Comparison of ENCODE assay signal across 11 mouse cellular contexts in genomic region chr7:30453327-30453726, GRCm38 (mm10). TPM values are rescaled to one million over a fixed set of nuclear protein-coding genes. Genes with fewer than 3 reads are reported as not detected.
DNase-seq lines count a peak whose midpoint lies in the region; ATAC-seq and TF ChIP-seq lines count a peak whose summit lies in the region.
"Had no signal": no experiment of that assay in that cellular context is flagged by ENCODE, and none has a peak within 500 bp of the region (broad histone marks: within the 10 kb centered on the region; RNA-seq: fewer than 3 reads in every experiment).

No protein-coding gene starts in this region.

- H3K4me1 ChIP-seq in forebrain, embryonic 10.5 days: peaks cover 32% of the 10 kb centered on the region
- H3K4me1 ChIP-seq in forebrain, embryonic 14.5 days (ENCODE audit: control insufficient read depth, insufficient read depth, low read length): peaks cover 5% of the 10 kb centered on the region
- H3K4me1 ChIP-seq in midbrain, embryonic 13.5 days (replicated peaks): peaks cover 32% of the 10 kb centered on the region
- peaks cover 35% of the 10 kb centered on the region for H3K4me1 ChIP-seq in midbrain, embryonic 10.5 days
- peaks cover 9% of the 10 kb centered on the region for H3K4me1 ChIP-seq in liver, embryonic 15.5 days (replicated peaks)
- peaks cover 13% of the 10 kb centered on the region for H3K4me1 ChIP-seq in small intestine, adult 2 months (ENCODE audit: control insufficient read depth, insufficient read depth, insufficient read length, low read length)
- peaks cover 21% of the 10 kb centered on the region for H3K4me1 ChIP-seq in limb, embryonic 10.5 days

- TF ChIP-seq CTCF in small intestine, adult 2 months (IDR thresholded peaks at IDR 0.05; ENCODE audit: extremely low read depth, insufficient read length, insufficient replicate concordance, low read depth, low read length): no peak

- H3K36me3 ChIP-seq in forebrain, embryonic 10.5 days (replicated peaks): no peaks in the 10 kb centered on the region
- no peaks in the 10 kb centered on the region for H3K36me3 ChIP-seq in forebrain, embryonic 14.5 days (ENCODE audit: control insufficient read depth, insufficient read depth, low read length)
- no peaks in the 10 kb centered on the region for H3K36me3 ChIP-seq in midbrain, embryonic 13.5 days
- H3K36me3 ChIP-seq in midbrain, embryonic 10.5 days: no peaks in the 10 kb centered on the region
- no peaks in the 10 kb centered on the region for H3K36me3 ChIP-seq in liver, embryonic 15.5 days (replicated peaks)
- H3K36me3 ChIP-seq in small intestine, adult 2 months (ENCODE audit: control insufficient read depth, insufficient read depth, low read length): no peaks in the 10 kb centered on the region
- no peaks in the 10 kb centered on the region for H3K36me3 ChIP-seq in limb, embryonic 10.5 days

- H3K4me2 ChIP-seq in forebrain, embryonic 14.5 days (ENCODE audit: low read length): no peak overlapping the region
- peak overlapping the region; percentile 22; the same call in 1 of the 2 replicates for H3K4me2 ChIP-seq in midbrain, embryonic 13.5 days (replicated peaks)
- peak overlapping the region; percentile 45 for H3K4me2 ChIP-seq in liver, embryonic 15.5 days

- no peak for ATAC-seq in forebrain, embryonic 14.5 days
- ATAC-seq in midbrain, embryonic 13.5 days: no peak
- no peak for ATAC-seq in liver, embryonic 15.5 days (ENCODE audit: insufficient read depth)

- WGBS in forebrain, embryonic 10.5 days: 13% methylated on average over 25 of the region's 25 CpGs
- 16% methylated on average over 25 of the region's 25 CpGs for WGBS in forebrain, embryonic 14.5 days
- 16% methylated on average over 25 of the region's 25 CpGs for WGBS in midbrain, embryonic 13.5 days
- 16% methylated on average over 25 of the region's 25 CpGs for WGBS in midbrain, embryonic 10.5 days
- WGBS in liver, embryonic 15.5 days (ENCODE audit: insufficient replicate concordance): 14% methylated on average over 25 of the region's 25 CpGs
- 22% methylated on average over 25 of the region's 25 CpGs for WGBS in small intestine, adult 2 months
- WGBS in limb, embryonic 10.5 days: 20% methylated on average over 25 of the region's 25 CpGs

- H3K4me3 ChIP-seq in forebrain, embryonic 10.5 days: peak overlapping the region; percentile 32; the same call in 1 of the 2 replicates
- no peak overlapping the region for H3K4me3 ChIP-seq in forebrain, embryonic 14.5 days (ENCODE audit: low read depth, low read length)
- no peak overlapping the region; the same call in 1 of the 2 replicates for H3K4me3 ChIP-seq in midbrain, embryonic 13.5 days (replicated peaks)
- no peak overlapping the region for H3K4me3 ChIP-seq in midbrain, embryonic 10.5 days
- no peak overlapping the region for H3K4me3 ChIP-seq in liver, embryonic 15.5 days (replicated peaks)
- H3K4me3 ChIP-seq in small intestine, adult 2 months (ENCODE audit: low read depth, low read length): peak overlapping the region; percentile 4; the same call in 1 of the 2 replicates
- H3K4me3 ChIP-seq in limb, embryonic 10.5 days: no peak overlapping the region

- no peak for DNase-seq in forebrain, embryonic 10.5 days (ENCODE audit: extremely low spot score, low spot score)
- DNase-seq in forebrain, embryonic 14.5 days (ENCODE audit: low spot score): no peak
- no peak for DNase-seq in midbrain, embryonic 10.5 days (ENCODE audit: low spot score)
- DNase-seq in limb, embryonic 10.5 days (ENCODE audit: low spot score): no peak
- no peak for DNase-seq in cerebellum, postnatal 4 days (ENCODE audit: low spot score in 2 of 2)
- DNase-seq: cerebellum, adult 9-10 months; gastrocnemius, postnatal 36 days had no signal

- H3K27ac ChIP-seq in forebrain, embryonic 10.5 days: no peak overlapping the region
- H3K27ac ChIP-seq in forebrain, embryonic 14.5 days (ENCODE audit: low read depth, low read length): no peak overlapping the region
- no peak overlapping the region for H3K27ac ChIP-seq in midbrain, embryonic 13.5 days
- no peak overlapping the region for H3K27ac ChIP-seq in midbrain, embryonic 10.5 days (replicated peaks)
- H3K27ac ChIP-seq in liver, embryonic 15.5 days (replicated peaks): no peak overlapping the region
- no peak overlapping the region for H3K27ac ChIP-seq in small intestine, adult 2 months (ENCODE audit: insufficient read depth, low read depth, low read length)
- no peak overlapping the region for H3K27ac ChIP-seq in limb, embryonic 10.5 days

- peaks cover 87% of the 10 kb centered on the region for H3K27me3 ChIP-seq in forebrain, embryonic 10.5 days (ENCODE audit: poor library complexity, severe bottlenecking)
- H3K27me3 ChIP-seq in forebrain, embryonic 14.5 days (replicated peaks; ENCODE audit: control insufficient read depth, insufficient read depth, low read length): peaks cover 58% of the 10 kb centered on the region
- H3K27me3 ChIP-seq in midbrain, embryonic 13.5 days: peaks cover 74% of the 10 kb centered on the region
- H3K27me3 ChIP-seq in midbrain, embryonic 10.5 days (ENCODE audit: low read depth, poor library complexity, severe bottlenecking): peaks cover 87% of the 10 kb centered on the region
- H3K27me3 ChIP-seq in liver, embryonic 15.5 days: peaks cover 63% of the 10 kb centered on the region
- peaks cover 36% of the 10 kb centered on the region for H3K27me3 ChIP-seq in small intestine, adult 2 months (ENCODE audit: control insufficient read depth, insufficient read depth, low read length)
- peaks cover 97% of the 10 kb centered on the region for H3K27me3 ChIP-seq in limb, embryonic 10.5 days (ENCODE audit: low read depth, poor library complexity, severe bottlenecking)

- H3K9me3 ChIP-seq in forebrain, embryonic 10.5 days: no peaks in the 10 kb centered on the region; the same call in 1 of the 2 replicates
- H3K9me3 ChIP-seq in forebrain, embryonic 14.5 days (replicated peaks; ENCODE audit: control insufficient read depth, low read length): no peaks in the 10 kb centered on the region
- H3K9me3 ChIP-seq in midbrain, embryonic 13.5 days: no peaks in the 10 kb centered on the region
- 0 out of 2 replicates have a peak, but pooled peaks cover 2% of the 10 kb centered on the region for H3K9me3 ChIP-seq in midbrain, embryonic 10.5 days (replicated peaks)
- no peaks in the 10 kb centered on the region for H3K9me3 ChIP-seq in liver, embryonic 15.5 days (replicated peaks)
- H3K9me3 ChIP-seq in limb, embryonic 10.5 days (replicated peaks): no peaks in the 10 kb centered on the region

- H3K9ac ChIP-seq in forebrain, embryonic 14.5 days (ENCODE audit: low read length): no peak overlapping the region
- no peak overlapping the region for H3K9ac ChIP-seq in midbrain, embryonic 13.5 days (replicated peaks)
- no peak overlapping the region for H3K9ac ChIP-seq in liver, embryonic 15.5 days

- TF ChIP-seq POLR2A in small intestine, adult 2 months (IDR thresholded peaks at IDR 0.05; ENCODE audit: low read depth, low read length): no peak

RNA-seq across cellular contexts. Expression of gene Kirrel2, which starts 4.2 kb away (rescaled TPM):
- polyA plus RNA-seq in forebrain, embryonic 10.5 days (2016; fragmentation: Nextera tagmentation; extraction: Ambion mirVana): 0.29 and 0.52 TPM in 2 replicates
- 0.65 and 0.79 TPM in 2 replicates for polyA plus RNA-seq in forebrain, embryonic 14.5 days (2014; fragmentation: Nextera tagmentation; extraction: Ambion mirVana)
- 3.1 and 3.6 TPM in 2 replicates for polyA plus RNA-seq in midbrain, embryonic 13.5 days (2015; fragmentation: Nextera tagmentation; extraction: Ambion mirVana)
- polyA plus RNA-seq in midbrain, embryonic 10.5 days (2016; fragmentation: Nextera tagmentation; extraction: Ambion mirVana): 1.7 and 1.9 TPM in 2 replicates
- polyA plus RNA-seq in liver, embryonic 15.5 days (2015; fragmentation: Nextera tagmentation; extraction: Ambion mirVana): 0.03 and 0.37 TPM in 2 replicates
- 0.18 and 0.27 TPM in 2 replicates for polyA plus RNA-seq in small intestine, adult 2 months (2012; rRNA removed)
- not detected in 2 replicates for polyA plus RNA-seq in limb, embryonic 10.5 days (2016; fragmentation: Nextera tagmentation; extraction: Ambion mirVana)
- polyA plus RNA-seq: lung, postnatal 0 days had no signal

RNA-seq across cellular contexts. Expression of gene Nphs1, which starts 4.8 kb away (rescaled TPM):
- 0.07 TPM in 1 of 2 replicates, not detected in the other for polyA plus RNA-seq in forebrain, embryonic 10.5 days (2016; fragmentation: Nextera tagmentation; extraction: Ambion mirVana)
- polyA plus RNA-seq in forebrain, embryonic 14.5 days (2014; fragmentation: Nextera tagmentation; extraction: Ambion mirVana): 0.10 TPM in 1 of 2 replicates, not detected in the other
- polyA plus RNA-seq in midbrain, embryonic 13.5 days (2015; fragmentation: Nextera tagmentation; extraction: Ambion mirVana): 0.78 and 0.94 TPM in 2 replicates
- polyA plus RNA-seq in midbrain, embryonic 10.5 days (2016; fragmentation: Nextera tagmentation; extraction: Ambion mirVana): 0.16 and 0.23 TPM in 2 replicates
- 0.10 TPM in 1 of 2 replicates, not detected in the other for polyA plus RNA-seq in liver, embryonic 15.5 days (2015; fragmentation: Nextera tagmentation; extraction: Ambion mirVana)
- polyA plus RNA-seq in small intestine, adult 2 months (2012; rRNA removed): 0.14 and 7.6 TPM in 2 replicates
- not detected in 2 replicates for polyA plus RNA-seq in limb, embryonic 10.5 days (2016; fragmentation: Nextera tagmentation; extraction: Ambion mirVana)

RNA-seq across cellular contexts. Expression of gene Aplp1, which starts 8.0 kb away (rescaled TPM):
- polyA plus RNA-seq in forebrain, embryonic 10.5 days (2016; fragmentation: Nextera tagmentation; extraction: Ambion mirVana): 25.4 and 33.7 TPM in 2 replicates
- polyA plus RNA-seq in forebrain, embryonic 14.5 days (2014; fragmentation: Nextera tagmentation; extraction: Ambion mirVana): 467 and 579 TPM in 2 replicates
- polyA plus RNA-seq in midbrain, embryonic 13.5 days (2015; fragmentation: Nextera tagmentation; extraction: Ambion mirVana): 521 and 559 TPM in 2 replicates
- 69.6 and 124 TPM in 2 replicates for polyA plus RNA-seq in midbrain, embryonic 10.5 days (2016; fragmentation: Nextera tagmentation; extraction: Ambion mirVana)
- polyA plus RNA-seq in liver, embryonic 15.5 days (2015; fragmentation: Nextera tagmentation; extraction: Ambion mirVana): 5.3 and 6.2 TPM in 2 replicates
- 32.1 and 193 TPM in 2 replicates for polyA plus RNA-seq in small intestine, adult 2 months (2012; rRNA removed)
- 8.4 and 13.4 TPM in 2 replicates for polyA plus RNA-seq in limb, embryonic 10.5 days (2016; fragmentation: Nextera tagmentation; extraction: Ambion mirVana)

RNA-seq across cellular contexts. Expression of gene Nfkbid, which starts 31.8 kb away (rescaled TPM):
- polyA plus RNA-seq in forebrain, embryonic 10.5 days (2016; fragmentation: Nextera tagmentation; extraction: Ambion mirVana): 1.3 and 1.5 TPM in 2 replicates
- polyA plus RNA-seq in forebrain, embryonic 14.5 days (2014; fragmentation: Nextera tagmentation; extraction: Ambion mirVana): 1.2 and 1.4 TPM in 2 replicates
- 1.2 and 1.3 TPM in 2 replicates for polyA plus RNA-seq in midbrain, embryonic 13.5 days (2015; fragmentation: Nextera tagmentation; extraction: Ambion mirVana)
- 1.4 and 1.5 TPM in 2 replicates for polyA plus RNA-seq in midbrain, embryonic 10.5 days (2016; fragmentation: Nextera tagmentation; extraction: Ambion mirVana)
- 1.6 and 1.8 TPM in 2 replicates for polyA plus RNA-seq in liver, embryonic 15.5 days (2015; fragmentation: Nextera tagmentation; extraction: Ambion mirVana)
- 5.0 and 9.2 TPM in 2 replicates for polyA plus RNA-seq in small intestine, adult 2 months (2012; rRNA removed)
- polyA plus RNA-seq in limb, embryonic 10.5 days (2016; fragmentation: Nextera tagmentation; extraction: Ambion mirVana): 0.55 and 1.2 TPM in 2 replicates

RNA-seq across cellular contexts. Expression of gene Hcst, which starts 33.7 kb away (rescaled TPM):
- 0.38 TPM in 1 of 2 replicates, not detected in the other for polyA plus RNA-seq in forebrain, embryonic 10.5 days (2016; fragmentation: Nextera tagmentation; extraction: Ambion mirVana)
- 0.61 TPM in 1 of 2 replicates, not detected in the other for polyA plus RNA-seq in forebrain, embryonic 14.5 days (2014; fragmentation: Nextera tagmentation; extraction: Ambion mirVana)
- polyA plus RNA-seq in midbrain, embryonic 13.5 days (2015; fragmentation: Nextera tagmentation; extraction: Ambion mirVana): 0.54 TPM in 1 of 2 replicates, not detected in the other
- 0.35 TPM in 1 of 2 replicates, not detected in the other for polyA plus RNA-seq in midbrain, embryonic 10.5 days (2016; fragmentation: Nextera tagmentation; extraction: Ambion mirVana)
- polyA plus RNA-seq in liver, embryonic 15.5 days (2015; fragmentation: Nextera tagmentation; extraction: Ambion mirVana): 6.7 and 7.0 TPM in 2 replicates
- 33.7 and 56.1 TPM in 2 replicates for polyA plus RNA-seq in small intestine, adult 2 months (2012; rRNA removed)
- not detected in 2 replicates for polyA plus RNA-seq in limb, embryonic 10.5 days (2016; fragmentation: Nextera tagmentation; extraction: Ambion mirVana)

Comparison
In these comparisons a context has a peak if more than half of its experiments do, and no peak if none do; other contexts are left out.
1. H3K4me3 ChIP-seq: peak in forebrain, embryonic 10.5 days (single experiment) and small intestine, adult 2 months (single experiment); none in forebrain, embryonic 14.5 days (single experiment), midbrain, embryonic 13.5 days (single experiment), midbrain, embryonic 10.5 days (single experiment), liver, embryonic 15.5 days (single experiment) and limb, embryonic 10.5 days (single experiment).